Mouse (Mus musculus) yolk sac, embryonic 10.5 days (tissue): ENCODE data around the gene Dok1.

ENCODE experiments used
- DNase-seq: peaks from one replicate; pipeline ENCODE4 v3.0.0-alpha.2; 2017; ENCODE audit warnings: low spot score

Dok1 gene

GRCm38 (mm10) chr6:83049367-83049766 is 16.1 kb upstream of the Dok1 start:
- no peak for DNase-seq

GRCm38 (mm10) chr6:83044742-83045141 is 11.5 kb upstream of the Dok1 start:
- no peak for DNase-seq

GRCm38 (mm10) chr6:83043993-83044392 is 10.7 kb upstream of the Dok1 start:
- DNase-seq = no peak

GRCm38 (mm10) chr6:83043561-83043960 is 10.3 kb upstream of the Dok1 start:
- no peak for DNase-seq

- no peak for DNase-seq
Observed at GRCm38 (mm10) chr6:83040601-83041000, 7.3 kb upstream of the Dok1 start.

GRCm38 (mm10) chr6:83038496-83039012 is 5.3 kb upstream of the Dok1 start:
- DNase-seq = peak; percentile 90

GRCm38 (mm10) chr6:83037188-83037587 is 3.9 kb upstream of the Dok1 start:
- DNase-seq = no peak

GRCm38 (mm10) chr6:83034463-83035055 is 1.3 kb upstream of the Dok1 start:
- no peak for DNase-seq

- peak; percentile 62 for DNase-seq
Observed at GRCm38 (mm10) chr6:83032769-83033191, 491 bp downstream of the Dok1 start.

GRCm38 (mm10) chr6:83031921-83032590 is 1.2 kb downstream of the Dok1 start:
- no peak for DNase-seq

GRCm38 (mm10) chr6:83031111-83031510 is 2.2 kb downstream of the Dok1 start:
- DNase-seq = no peak

GRCm38 (mm10) chr6:83029777-83030176 is 3.5 kb downstream of the Dok1 start:
- DNase-seq = no peak

GRCm38 (mm10) chr6:83027706-83028105 is 5.6 kb downstream of the Dok1 start:
- no peak for DNase-seq

GRCm38 (mm10) chr6:83027293-83027692 is 6.0 kb downstream of the Dok1 start:
- no peak for DNase-seq

- DNase-seq = no peak
Observed at GRCm38 (mm10) chr6:83025221-83025620, 8.1 kb downstream of the Dok1 start.

- DNase-seq = no peak
Observed at GRCm38 (mm10) chr6:83024421-83024820, 8.8 kb downstream of the Dok1 start.

- no peak for DNase-seq
Observed at GRCm38 (mm10) chr6:83023786-83024185, 9.5 kb downstream of the Dok1 start.

GRCm38 (mm10) chr6:83023008-83023407 is 10.3 kb downstream of the Dok1 start:
- DNase-seq = no peak

- no peak for DNase-seq
Observed at GRCm38 (mm10) chr6:83020836-83021593, 12.3 kb downstream of the Dok1 start.

GRCm38 (mm10) chr6:83020121-83020520 is 13.2 kb downstream of the Dok1 start:
- DNase-seq = no peak

GRCm38 (mm10) chr6:83019044-83019443 is 14.2 kb downstream of the Dok1 start:
- no peak for DNase-seq

- DNase-seq = no peak
Observed at GRCm38 (mm10) chr6:83017190-83017589, 16.1 kb downstream of the Dok1 start.

GRCm38 (mm10) chr6:83015749-83016148 is 17.5 kb downstream of the Dok1 start:
- DNase-seq = no peak
